Mouse (Mus musculus) left cerebral cortex, adult 2 months (tissue): Measurements from ENCODE around the gene F2rl3. TPM values are rescaled to one million over a fixed set of nuclear protein-coding genes. Genes with fewer than 3 reads are reported as not detected.

Experiments used
- DNase-seq, 2 experiments: peaks; one replicate each; pipeline ENCODE4 v3.0.0; 2021 to 2022; ENCODE audit warnings: low spot score in 2 of 2, mixed read lengths in 1 of 2; ENCODE audit errors: extremely low spot score in 1 of 2
- H3K27ac ChIP-seq: fragments of 200-600 bp; 2 replicates; pipeline ENCODE4 v1.8.1; 2022
- H3K4me3 ChIP-seq: fragments of 200-600 bp; 2 replicates; pipeline ENCODE4 v1.8.1; 2022
- CTCF ChIP-seq: fragments of 200-600 bp; IDR thresholded peaks from 2 replicates; pipeline ENCODE4 v1.8.1; 2022; ENCODE audit warnings: antibody characterized with exemption, mild to moderate bottlenecking, moderate library complexity
- intact Hi-C: fragments of 180-260 bp; cut with DNase I; formaldehyde crosslinking; loops from one replicate; pipeline ENCODE4 v1.15.1; 2025
- long read RNA-seq, 2 experiments: library from polyadenylated mRNA; stranded (forward); transcript quantifications; one replicate each; pipeline ENCODE4 v2.0.0; 2021; ENCODE audit warnings: borderline mapping rate in 2 of 2
- total RNA-seq, 2 experiments: library from RNA; stranded (reverse); gene quantifications; 2 replicates each; pipeline ENCODE4 v1.2.3; 2021

F2rl3 gene
- total RNA-seq = not detected
- long read RNA-seq, experiment 1 = 0 reads
- long read RNA-seq, experiment 2 = 0 reads

DNA sequence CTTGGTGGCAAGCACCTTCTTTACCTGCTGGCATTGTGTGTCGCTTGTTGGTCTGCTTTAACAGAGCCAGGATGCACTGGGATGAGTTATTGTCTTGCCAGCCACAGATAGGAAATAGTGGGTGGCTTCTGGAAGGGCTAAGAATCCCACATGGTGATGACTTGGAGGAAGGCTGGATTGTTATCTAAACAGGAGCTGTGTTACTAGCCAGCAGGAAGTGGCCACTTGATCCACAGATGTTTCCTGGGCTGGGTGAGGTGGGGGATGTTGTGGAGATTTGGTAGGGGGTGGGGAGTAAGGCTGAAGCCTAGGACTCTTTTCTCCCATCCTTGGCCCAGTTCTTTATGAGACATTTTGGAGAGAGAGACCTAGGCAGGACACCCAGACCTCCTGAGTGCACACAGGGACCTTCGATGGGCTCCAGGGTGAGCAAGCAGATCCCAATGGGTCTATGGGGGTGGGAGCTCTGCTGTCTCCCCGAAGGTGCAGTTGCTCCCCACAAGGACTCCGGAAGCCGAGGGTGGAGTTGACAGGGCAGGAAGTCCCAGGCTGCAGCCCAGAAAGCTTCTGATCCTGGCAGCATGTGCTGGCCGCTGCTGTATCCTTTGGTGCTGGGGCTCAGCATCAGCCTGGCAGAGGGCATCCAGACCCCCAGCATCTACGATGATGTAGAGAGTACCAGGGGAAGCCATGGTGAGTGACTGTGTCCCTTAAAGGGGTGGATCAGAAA, at the start of gene F2rl3:
F2rl3 (plus strand) TSS at position 559 of the 730 bp plus-strand sequence.
- peak in 1 of 2 experiments; percentile 9 for DNase-seq
- intact Hi-C loops = no loop called here
- no peak for TF ChIP-seq CTCF

DNA sequence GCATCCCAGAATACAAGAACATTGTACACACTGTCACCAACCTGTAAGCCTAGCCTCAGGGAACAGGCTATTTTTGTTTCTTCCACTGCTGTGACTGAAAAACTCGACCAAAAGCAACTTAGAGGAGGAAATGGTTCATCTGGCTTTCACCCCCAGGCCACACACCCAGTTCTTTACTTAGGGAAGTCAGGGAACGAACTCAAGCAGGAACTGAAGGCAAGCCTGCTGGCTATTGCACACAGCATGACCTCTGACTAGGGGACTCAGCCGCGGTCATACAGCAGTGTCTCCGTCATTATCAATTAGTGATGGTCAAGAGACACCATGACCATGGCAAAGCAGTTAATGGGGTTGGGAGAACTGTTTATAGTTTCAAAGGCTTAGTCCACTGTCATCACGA, 49.1 kb upstream of the F2rl3 start:
- intact Hi-C loops = no loop called here
- H3K4me3 ChIP-seq = no peak overlapping the region
- DNase-seq = no peak
- no peak overlapping the region for H3K27ac ChIP-seq
- no peak for TF ChIP-seq CTCF

More for the DNA sequence above, at the start of gene F2rl3:
- Histone ChIP-seq H3K27ac (no peak within 1 kb of the TSS), H3K4me3 (no peak within 1 kb of the TSS)

GRCm38 (mm10) chr8:72716594-72716993, 45.1 kb upstream of the F2rl3 start:
- Histone ChIP-seq H3K27ac (no peak overlapping the region), H3K4me3 (no peak overlapping the region)
- no peak for DNase-seq
- intact Hi-C loops = no loop called here
- TF ChIP-seq CTCF = no peak

- no peak overlapping the region for H3K27ac ChIP-seq
- no peak for TF ChIP-seq CTCF
- H3K4me3 ChIP-seq = no peak overlapping the region
- intact Hi-C loops = no loop called here
- DNase-seq = no peak
Measured at GRCm38 (mm10) chr8:72720541-72720940, 41.1 kb upstream of the F2rl3 start.

- peak within 1 kb of the TSS; percentile 89 for H3K4me3 ChIP-seq
- peak within 1 kb of the TSS; percentile 88 for H3K27ac ChIP-seq
- intact Hi-C loops = no loop called here
Measured at GRCm38 (mm10) chr8:72722769-72723650, 38.7 kb upstream of the F2rl3 start, which contains the start of gene Sin3b. Sin3b (plus strand) TSS chr8:72723285.

DNA sequence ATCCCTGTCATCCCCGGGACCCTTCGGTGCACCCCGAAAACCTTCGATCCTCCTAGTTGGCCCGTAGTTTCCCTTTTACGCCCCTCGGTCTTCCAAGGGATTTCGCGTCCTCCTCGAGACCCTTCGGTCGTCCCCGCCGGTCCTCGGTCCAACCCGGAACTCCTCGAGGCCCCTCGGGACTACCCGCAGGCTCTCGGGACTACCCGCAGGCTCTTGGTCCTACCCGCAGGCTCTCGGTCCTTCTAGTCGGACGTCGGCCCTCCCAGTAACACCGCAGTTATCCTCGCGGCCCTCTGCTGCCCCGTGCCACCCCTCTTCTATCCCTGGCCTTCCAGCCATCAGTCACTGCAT, 38.1 kb upstream of the F2rl3 start:
- DNase-seq = no peak
- intact Hi-C loops = no loop called here
- TF ChIP-seq CTCF = no peak
- peak overlapping the region; percentile 89 for H3K4me3 ChIP-seq
- H3K27ac ChIP-seq = peak overlapping the region; percentile 88

More at GRCm38 (mm10) chr8:72722769-72723650, 38.7 kb upstream of the F2rl3 start, which contains the start of gene Sin3b:
- TF ChIP-seq CTCF = no peak
- peak; percentile 93 to 94 for DNase-seq

- DNase-seq = no peak
- intact Hi-C loops = no loop called here
- no peak for TF ChIP-seq CTCF
Measured at GRCm38 (mm10) chr8:72728636-72729035, 33.0 kb upstream of the F2rl3 start.

DNA sequence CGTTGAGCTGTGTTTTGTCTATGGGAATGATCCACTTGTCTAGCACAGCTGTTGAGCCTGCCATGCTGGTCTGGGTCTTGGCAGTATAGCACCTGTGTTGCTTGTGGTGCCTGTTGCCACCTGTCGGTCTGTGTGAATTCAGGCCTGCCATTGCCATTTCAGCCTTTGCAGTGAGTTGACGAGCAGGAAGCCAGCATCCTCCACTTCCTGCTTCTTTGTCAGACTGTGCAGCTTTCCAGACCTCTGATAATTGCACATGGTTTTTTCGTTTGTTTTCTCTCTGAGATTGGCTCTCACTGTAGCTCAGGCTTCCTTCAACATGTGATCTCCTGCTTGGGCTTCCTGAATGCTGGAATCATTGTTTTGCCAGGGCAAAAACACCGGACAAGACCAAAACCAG, 26.7 kb upstream of the F2rl3 start:
- H3K27ac ChIP-seq = no peak overlapping the region
- intact Hi-C loops = no loop called here
- no peak overlapping the region for H3K4me3 ChIP-seq
- TF ChIP-seq CTCF = no peak
- no peak for DNase-seq

More at GRCm38 (mm10) chr8:72728636-72729035, 33.0 kb upstream of the F2rl3 start:
- no peak overlapping the region for H3K27ac ChIP-seq
- H3K4me3 ChIP-seq = no peak overlapping the region

DNA sequence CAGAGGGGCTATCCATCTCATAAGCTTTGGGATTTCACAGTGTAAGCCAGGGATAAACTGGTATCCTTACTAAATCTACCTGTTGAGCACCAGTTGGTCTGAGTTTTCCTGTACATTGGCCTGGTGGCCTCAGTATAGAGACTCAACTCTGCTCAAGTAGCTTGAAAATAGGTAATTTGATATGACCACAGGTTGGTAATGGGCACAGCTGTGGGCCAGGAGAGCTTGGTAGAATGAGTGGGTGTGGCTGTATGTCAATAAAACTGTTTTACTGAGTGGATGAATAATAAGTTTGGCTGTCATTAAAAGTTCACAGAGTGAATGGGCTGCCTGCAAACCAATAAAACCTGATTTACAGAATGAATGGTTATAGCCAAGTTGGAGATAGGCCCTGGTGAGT, 24.8 kb upstream of the F2rl3 start:
- H3K27ac ChIP-seq = no peak overlapping the region
- intact Hi-C loops = no loop called here
- no peak for TF ChIP-seq CTCF
- no peak for DNase-seq
- H3K4me3 ChIP-seq = no peak overlapping the region

GRCm38 (mm10) chr8:72746061-72746460, 15.6 kb upstream of the F2rl3 start:
- intact Hi-C loops = loop anchor here (5.0 kb wide), 1 partner anchor 254 kb away; the partner anchor contains the start of gene Slc35e1
- Histone ChIP-seq H3K4me3 (no peak overlapping the region), H3K27ac (no peak overlapping the region)
- peak; percentile 51 to 62 for DNase-seq
- peak; percentile 84 for TF ChIP-seq CTCF

DNA sequence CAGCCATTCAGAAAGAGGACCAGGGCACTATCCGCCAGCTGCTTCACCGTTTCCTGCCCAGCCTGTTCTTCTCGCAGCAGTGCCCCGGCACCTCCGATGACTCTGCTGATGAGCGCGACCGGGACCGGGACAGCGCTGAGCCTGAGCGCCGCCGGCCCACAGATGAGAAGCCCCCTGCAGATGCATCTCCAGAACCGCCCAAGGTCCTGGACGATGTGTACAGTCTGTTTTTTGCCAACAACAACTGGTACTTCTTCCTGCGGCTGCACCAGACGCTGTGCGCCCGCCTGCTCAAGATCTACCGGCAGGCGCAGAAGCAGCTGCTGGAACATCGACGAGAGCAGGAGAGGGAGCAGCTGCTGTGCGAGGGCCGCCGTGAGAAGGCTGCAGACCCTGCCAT, 11.8 kb upstream of the F2rl3 start:
- no peak for DNase-seq
- intact Hi-C loops = loop anchor here (5.0 kb wide), 1 partner anchor 258 kb away; the partner anchor contains the start of gene Slc35e1
- H3K27ac ChIP-seq = no peak overlapping the region
- TF ChIP-seq CTCF = no peak
- H3K4me3 ChIP-seq = no peak overlapping the region

DNA sequence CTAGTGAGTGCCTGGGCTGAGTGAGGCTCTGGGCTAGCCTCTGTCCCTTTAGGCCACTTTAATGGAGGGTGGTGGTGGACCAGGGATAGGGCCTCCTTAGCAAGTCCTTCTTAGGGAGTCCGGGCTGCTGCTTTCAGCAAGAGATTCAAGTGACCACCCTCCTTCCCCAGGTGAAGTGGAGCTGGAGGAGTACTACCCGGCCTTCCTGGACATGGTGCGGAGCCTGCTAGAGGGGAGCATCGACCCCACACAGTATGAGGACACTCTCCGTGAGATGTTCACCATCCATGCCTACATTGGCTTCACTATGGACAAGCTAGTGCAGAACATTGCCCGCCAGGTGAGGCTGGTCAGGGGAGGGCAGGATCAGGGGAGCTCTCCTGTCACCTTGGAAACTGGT, 11.4 kb upstream of the F2rl3 start:
- DNase-seq = no peak
- no peak overlapping the region for H3K4me3 ChIP-seq
- intact Hi-C loops = no loop called here
- TF ChIP-seq CTCF = no peak
- H3K27ac ChIP-seq = no peak overlapping the region
